Mouse (Mus musculus): ENCODE measurements around the gene Hoxa5.
A peak's percentile ranks its signal among the peaks of the same experiment; 100 is the strongest.

Hoxa5 gene

DNA sequence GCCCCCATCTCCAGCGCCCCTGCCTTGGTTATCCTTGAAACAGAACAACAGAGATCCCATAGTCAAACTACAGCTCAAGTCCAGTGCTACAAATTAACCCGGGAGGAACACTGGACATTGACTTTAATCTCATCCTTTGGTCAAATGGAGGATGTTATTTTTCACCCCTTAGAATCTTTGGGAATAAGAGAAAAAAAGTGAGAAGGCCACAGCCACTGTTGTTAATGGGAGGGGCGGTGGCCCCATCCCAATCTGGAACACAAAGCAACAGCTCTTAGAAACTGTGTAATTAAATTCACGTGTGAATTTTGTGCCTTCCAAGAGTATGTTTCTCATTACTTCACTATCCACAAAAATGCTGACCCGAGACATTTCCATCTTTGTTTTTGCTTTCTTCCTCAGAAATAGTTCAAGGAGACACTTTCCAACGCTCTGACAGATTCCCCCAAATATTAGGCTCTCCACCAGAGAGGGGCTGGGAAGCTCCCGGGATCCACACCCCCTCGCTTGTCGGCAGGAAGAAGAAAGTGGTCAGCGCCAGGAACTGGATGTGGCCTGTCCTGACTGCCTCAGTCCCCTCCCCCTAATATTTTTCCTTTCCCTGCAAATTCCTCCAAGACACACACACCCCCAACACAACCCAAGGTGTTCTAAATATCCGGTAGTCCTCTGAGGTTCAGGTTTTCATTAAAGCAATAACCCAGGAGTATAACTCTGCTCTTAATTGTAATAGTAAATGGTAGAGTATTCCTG, 23.3 kb upstream of the Hoxa5 start:
- no peak for DNase-seq (ENCODE audit: low read depth, low spot score)

DNA sequence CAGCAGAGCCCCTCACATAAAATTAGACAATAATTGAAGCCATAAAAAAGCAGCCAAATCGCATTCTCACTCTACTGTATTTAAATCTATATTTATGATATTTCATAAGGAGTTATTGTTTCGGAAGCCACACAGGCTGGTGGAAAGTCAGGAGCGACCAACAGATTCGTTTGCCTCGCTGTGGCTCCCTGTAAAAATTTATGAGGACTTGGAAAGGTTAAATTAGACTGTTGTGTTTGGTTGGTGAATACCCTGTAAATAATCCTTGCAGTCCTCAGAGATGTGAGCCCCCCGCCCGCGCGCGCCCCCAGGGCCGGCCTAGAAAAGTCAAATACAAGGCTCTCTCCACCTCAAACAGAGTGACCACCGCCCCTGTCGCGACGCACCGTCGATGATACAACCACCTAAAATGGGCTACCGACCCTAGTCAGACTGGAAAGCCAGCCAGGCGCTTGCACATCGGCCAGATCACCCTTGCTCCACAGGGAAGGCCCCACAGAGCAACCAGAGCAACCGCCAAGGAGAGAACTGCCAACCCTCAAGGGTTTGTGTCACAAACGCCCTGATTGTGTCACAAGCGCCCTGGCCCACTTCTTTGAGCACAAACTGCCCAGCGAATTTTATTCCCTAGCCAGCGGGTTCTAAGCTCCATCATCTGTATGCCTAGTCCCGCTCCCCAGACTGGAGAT, 22.3 kb upstream of the Hoxa5 start:
- no peak for DNase-seq (ENCODE audit: low read depth, low spot score)

DNA sequence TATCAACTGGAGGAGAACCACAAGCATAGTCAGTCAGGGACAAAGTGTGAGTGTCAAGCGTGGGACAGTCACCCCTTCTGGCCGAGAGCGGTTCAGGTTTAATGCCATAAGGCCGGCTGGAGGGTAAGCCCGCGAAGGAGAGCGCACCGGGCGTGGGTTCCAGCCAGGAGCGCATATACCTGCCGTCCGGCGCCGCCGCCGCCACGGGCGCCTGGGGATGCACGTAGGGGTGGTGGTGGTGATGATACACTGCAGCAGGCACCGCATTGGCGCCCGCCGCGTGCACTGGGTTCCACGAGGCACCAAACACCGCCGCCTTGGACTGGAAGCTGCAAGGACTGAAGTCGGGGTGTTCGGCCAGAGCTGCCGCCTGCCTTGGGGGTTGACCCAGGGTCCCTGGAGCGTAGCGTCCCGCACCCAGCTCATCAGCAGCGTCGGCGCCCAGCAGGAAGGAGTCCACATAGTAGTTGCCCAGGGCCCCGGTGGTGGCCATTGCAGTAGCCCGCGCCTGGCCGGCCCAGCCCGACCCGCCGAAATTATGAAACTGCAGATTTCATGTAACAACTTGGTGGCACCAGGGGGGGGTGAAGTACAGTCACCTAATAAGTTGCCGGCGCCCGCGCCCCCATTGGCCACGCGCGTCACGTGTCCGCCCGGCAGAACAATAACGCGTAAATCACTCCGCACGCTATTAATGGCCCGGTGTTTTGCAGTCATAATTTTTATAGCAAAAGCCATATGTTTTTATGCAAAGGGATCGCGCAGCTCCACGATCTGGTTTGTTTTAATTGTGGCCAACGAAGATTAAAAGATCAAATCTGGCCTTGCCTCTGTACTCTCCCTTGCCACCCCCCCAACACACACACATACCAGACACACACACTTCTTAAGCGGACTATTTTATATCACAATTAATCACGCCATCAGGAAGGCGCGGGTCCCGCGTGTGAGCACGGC, 21.5 kb upstream of the Hoxa5 start:
- DNase-seq (ENCODE audit: low read depth, low spot score) = peak; percentile 59

DNA sequence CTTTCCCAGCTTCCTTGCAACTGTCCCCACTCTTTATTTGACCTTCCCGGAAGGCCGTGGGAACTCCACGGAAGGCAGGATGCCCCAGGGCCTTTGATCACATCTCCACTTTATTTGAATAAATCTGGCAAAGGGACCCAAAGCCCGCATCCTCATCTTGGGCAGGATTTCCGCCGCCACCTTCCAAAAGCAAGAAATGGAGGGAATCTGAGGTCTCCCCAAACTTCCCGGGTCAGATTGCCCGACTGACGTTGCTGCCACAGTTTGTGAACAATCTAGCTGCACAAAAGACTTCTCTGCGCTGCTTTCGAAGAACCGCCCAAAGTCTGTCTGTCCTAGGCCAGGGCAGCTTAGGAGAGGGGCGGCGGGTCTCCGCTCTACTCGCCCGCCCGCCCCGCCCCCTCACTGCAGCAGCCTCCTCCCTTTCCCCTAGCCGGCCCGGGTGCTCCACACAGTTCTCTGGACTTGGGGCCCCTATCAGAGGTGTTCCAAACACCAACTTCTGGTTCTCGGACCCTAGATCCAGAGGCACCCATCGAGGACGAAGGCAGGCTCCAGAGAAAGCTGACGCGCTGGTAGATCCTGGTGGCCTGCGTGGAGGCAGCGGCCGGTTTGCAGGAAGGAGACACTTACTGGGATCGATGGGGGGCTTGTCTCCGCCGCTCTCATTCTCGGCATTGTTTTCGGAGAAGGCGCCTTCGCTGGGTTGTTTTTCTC, 20.7 kb upstream of the Hoxa5 start:
- no peak for DNase-seq (ENCODE audit: low read depth, low spot score)

DNA sequence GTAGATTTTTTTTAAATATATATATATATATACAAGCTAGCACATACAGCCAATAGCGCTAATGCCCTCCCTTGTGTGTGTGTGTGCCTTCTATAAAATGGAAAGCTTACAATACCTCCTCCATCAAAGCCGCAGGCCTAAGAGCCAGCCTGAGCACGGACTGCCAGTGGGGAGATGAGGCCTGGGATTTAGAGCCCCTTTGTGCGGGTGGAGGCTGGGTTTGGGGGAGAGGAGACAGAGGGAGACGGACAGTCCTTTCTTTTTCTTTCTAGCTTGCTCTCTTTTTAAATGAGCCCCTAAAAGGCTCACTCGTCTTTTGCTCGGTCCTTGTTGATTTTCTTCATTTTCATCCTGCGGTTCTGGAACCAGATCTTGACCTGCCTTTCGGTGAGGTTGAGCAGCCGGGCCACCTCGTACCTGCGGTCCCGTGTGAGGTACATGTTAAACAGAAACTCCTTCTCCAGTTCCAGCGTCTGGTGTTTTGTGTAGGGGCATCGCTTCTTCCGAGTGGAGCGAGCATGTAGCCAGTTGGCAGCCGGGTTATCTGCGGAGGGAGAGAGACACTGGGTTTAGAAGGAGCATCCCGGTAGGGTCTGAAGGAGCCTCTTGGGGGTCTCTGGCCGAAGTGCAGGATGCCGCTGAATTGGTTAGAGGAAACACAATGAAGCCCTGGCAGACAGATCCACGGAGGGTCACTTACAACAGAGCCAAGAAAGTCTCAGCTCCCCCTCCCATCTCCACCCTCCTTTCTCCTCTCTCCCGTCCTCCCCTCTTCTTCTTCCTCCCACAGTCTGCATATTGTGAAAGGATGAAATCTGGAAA, 19.8 kb upstream of the Hoxa5 start:
- DNase-seq (ENCODE audit: low read depth, low spot score) = no peak

DNA sequence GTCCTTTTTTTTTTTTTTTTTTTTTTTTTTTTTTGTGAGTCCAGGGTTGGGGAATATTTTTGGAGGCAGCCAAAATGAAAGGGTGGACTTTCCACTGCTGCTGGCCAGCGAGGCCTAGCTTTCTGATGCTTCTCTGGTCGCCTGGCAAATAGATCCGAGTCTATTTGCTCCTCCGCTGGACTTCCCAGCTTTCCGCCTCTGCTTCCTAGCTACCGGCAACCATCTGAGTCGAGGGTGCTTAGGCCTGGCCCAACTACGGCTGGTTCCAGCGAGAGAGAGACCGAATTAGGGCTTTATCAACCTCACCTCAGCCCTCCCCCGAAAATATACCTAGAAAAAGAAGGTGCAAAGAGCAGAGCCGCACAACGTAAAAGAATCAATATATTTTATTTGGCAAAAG, 18.3 kb upstream of the Hoxa5 start:
- DNase-seq (ENCODE audit: low read depth, low spot score) = no peak

DNA sequence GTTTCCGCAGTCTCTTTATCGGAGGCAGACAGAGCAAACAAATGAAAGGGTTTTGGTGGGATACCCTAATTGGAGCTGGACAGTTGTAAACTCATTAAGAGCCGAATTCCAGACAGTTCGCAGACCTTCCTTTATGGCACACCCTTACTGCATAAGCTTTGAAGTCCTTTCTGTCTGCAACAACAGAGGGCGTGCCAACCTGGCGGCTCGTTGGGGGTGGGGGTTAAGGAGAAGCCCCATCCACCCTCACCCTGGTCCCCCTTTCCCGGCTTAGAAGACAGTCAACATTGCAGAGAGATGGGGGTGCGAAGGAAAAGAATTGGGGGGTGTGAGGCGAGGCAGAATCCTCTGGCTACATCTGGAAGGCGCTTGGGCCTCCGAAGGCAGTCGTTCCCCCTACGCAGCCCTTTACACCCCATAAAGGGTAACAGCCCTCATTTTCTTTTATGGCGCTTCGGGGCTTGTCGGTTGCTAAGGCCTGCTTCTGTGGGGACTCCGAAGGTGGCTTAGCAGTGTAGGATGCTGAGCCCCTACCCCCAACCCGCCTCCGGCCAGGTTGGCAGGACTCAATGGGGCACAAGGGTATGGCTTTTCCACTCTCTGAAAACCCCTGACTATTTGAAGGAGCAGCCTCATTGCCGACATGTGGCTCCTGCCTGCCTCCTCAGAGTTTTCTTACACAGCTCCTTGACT, 17.8 kb upstream of the Hoxa5 start:
- no peak for DNase-seq (ENCODE audit: low read depth, low spot score)

DNA sequence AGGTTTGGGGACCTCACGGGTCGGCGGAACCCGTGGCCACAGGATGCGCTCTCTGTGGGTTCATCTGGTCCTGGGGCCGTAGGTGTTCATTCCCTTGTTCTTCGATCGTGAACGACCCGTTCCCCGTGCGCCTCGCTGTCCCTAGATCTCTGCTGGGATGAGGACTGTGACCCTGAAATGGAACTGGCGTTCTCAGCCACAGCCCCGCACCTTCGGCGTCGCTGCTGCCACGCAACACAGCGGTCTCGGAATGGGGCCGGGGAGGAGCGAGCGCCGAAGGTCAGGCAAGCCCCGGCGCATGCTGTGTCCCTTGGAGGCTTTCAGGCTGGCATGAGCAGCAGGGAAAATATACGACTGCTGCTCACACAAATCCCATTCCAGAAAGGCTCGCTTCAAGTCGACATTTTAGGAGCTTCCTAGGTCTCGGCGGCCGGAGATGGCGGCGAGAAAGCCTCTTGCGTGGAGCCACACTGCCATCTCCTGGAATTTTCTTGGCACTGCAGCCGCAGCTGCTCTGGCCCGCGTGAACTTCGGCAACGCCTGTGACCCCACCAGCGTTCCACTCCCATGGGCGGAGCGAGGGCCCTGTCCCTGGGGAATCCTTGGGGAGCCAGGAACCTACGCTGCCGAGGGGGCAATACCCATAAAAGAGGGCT, 17.1 kb upstream of the Hoxa5 start, which contains the start of gene Hoxa7:
Gene Hoxa7 (minus strand): TSS at position 518 of the 656 bp plus-strand sequence.
- DNase-seq (ENCODE audit: low read depth, low spot score) = peak; percentile 92

DNA sequence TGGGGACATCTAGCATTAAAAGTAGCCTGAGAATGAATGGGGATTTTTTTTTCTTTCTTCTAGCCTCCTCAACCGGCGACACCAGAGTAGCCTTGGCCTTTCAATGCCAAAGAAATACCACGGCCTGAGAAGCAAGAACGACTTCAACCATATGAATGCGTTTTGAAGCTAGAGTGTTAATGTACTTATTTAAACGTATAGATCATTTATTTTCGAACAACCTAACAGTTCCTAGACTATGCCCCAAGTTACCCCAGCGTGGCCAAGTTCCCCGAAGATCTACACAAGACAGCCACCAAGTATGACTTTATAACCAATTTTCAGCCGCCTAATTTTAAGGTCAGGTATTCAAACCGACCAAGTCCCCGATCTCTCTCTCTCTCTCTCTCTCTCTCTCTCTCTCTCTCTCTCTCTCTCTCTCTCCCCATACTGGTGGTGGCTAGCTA, 16.5 kb upstream of the Hoxa5 start:
- DNase-seq (ENCODE audit: low read depth, low spot score) = no peak

DNA sequence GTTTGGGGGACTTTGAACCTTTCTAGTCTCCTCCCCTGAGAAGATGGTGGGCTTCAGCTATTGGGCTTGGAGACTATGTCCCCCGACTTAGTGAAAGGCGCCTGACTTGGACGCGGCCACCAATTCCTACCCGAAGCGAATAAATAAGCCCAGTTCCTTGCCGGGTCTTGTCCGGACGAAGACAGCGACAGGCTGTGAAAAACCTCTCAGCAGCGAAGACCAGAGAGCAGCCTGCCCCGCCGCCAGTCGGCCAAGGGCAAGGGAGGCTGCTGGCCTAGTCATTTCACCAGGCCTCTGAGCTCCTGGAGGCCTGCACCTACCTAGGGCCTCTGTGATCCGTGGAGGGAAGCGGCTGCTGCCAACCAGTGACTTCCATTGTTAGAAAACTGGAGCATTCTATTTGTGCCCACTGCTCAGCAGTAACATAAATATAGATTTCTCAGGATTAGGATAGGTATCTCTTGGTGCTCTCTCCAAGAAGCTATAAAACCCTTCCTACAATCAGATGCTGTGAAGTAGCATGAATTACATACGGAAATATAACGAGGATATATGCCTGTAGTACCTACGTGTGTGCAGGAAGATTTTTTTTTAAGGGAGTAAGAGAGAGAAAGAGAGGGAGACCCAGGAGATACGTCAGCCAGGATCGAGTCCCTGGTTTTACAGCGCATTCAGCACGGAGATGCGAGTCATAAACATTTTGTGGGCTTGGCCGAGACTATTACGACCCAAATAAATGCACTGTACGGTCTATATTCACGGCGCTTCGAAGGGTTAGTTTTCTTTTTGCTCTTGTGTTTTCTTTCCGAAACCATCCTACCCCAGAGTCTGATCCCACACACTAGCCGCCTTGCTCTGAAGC, 15.8 kb upstream of the Hoxa5 start:
- DNase-seq (ENCODE audit: low read depth, low spot score) = no peak

DNA sequence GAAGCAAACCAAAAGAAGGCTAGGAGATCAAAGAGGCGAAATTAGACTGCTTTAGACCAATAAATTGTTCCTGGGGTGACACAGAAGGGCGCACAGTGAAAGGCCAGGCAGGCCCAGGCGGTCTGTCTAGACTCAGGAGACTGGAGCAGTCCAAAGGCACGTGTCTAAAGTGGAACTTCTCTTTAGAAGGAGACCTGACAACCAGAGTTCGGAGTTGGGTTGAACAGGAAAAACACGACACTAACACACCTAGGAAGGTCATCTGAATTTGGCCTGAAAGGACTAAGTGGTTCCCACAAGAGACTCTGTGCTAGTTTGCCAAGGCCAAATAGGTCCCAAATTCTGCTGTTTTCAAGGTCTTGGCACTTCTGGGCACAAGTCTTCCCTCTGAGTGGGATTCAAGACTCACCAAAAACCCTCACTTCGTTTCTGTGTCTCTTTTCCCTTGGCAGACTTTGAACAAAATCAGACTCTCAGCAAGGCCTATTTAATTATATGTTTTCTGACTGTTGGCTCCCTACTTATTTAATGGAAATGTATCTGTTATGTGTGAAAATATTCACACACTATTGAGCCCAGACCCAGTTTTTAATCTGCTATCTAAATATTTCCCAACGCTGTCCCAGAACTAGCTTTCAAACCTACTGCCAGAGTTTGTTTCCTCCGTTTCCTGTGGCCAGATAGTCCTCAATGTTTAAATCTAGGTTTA, 15.0 kb upstream of the Hoxa5 start:
- DNase-seq (ENCODE audit: low read depth, low spot score) = no peak

DNA sequence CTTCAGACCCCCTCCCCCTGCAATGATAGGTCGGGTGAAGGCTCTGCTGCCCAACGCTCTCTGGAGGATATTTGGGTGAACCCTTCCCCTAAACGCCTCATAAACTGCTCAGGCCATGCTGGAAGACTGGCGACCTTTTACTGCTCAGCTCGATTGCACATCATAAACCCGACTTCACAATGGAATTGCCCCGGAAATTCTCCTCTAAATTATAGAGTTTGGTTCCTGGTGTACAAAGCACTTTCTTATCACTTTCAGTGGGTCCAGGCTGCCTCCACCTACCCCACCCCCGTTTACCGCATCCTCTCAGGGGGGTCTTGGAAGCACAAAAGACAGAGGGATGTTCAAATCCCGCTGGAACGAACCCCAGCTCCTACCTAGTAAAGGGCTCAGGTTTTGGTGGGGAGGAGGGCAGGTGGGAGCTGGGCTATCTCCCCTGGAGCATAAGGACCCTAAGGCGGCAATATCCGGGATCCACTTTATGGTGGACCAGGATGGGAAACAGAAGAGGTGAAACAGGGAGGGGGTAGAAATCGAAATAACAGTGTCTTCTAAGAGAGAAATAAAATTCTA, 14.3 kb upstream of the Hoxa5 start:
- DNase-seq (ENCODE audit: low read depth, low spot score) = no peak

DNA sequence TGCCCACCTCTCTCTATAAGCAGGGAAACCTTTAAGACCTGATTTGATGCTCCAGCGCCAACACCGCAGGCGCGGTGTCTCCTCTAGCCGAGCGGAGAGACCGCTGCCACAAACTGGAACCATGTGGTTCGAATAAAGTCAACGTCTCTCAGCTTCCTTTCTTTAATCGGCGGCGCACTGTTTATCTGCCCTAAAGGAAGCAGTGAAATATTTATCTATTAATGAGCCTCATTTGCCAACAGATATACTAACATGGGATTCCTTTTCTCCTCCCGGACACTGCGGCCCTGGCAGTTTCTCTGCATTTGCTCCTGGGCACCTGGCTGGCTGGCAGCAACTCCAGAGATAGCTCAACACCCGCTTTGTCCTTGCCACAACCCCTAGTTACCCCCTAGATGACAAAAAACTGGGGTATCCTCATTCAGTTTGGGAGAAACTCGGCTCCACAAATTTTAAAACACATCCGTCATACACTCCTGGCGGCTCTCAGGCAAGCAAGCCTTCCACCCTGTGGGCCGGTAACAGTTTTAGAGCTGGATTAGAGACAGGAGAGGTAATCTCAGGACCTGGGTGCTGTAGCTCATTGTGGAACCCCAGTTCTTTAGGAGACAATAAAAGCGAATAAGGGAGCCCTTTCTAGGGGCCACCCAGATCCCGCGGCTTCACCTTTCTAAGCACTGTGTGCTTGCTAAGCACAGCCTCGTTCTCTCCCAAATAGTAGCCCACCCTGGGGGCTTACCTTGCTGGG, 13.7 kb upstream of the Hoxa5 start:
- DNase-seq (ENCODE audit: low read depth, low spot score) = peak; percentile 33

DNA sequence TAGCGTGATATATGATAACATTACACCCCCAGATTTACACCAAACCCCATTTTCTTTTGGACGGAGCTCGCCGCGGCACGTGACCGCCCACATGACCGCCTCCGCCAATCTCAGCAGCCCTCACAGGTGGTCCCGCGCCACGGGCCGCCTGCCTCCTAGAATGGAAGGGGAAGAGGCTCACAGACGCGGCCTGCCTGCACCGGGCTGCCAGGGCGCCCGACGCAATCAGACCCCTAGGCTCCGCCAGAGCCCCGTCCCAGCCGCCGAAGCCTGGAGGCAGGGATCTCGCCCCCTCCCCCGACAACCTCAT, 13.0 kb upstream of the Hoxa5 start:
- DNase-seq (ENCODE audit: low read depth, low spot score) = peak; percentile 69

DNA sequence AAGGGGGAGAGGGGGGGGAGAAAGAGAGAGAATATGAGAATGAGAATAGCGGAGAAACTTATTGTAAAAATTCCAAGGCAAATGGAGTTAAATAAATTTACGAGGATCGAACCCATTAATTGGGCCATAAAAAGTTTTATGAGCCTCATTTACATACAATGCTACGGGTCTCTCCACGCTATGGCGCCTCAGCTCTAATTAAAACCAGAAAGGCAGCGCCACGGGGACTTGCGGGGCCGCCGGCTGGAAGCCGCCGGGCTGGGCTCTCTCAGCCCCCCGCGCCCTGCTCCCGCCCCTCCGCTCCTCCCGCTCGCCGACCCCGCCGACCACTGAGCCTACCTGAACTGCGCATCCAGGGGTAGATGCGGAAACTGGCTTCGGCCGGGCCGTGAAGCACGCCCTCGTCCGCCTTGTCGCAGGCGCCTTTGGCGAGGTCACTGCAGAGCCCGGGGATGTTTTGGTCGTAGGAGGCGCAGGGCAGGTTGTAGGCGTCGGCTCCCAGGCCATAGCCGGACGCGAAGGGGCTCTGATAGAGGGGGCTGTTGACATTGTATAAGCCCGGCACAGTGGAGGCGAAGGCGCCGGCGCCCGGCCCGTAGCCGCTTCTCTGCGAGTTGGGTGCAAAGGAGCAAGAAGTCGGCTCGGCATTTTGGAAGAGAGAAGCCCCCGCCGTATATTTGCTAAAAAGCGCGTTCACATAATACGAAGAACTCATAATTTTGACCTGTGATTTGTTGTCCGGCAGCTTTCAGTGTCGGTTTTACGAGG, 12.5 kb upstream of the Hoxa5 start:
- peak; percentile 35 for DNase-seq (ENCODE audit: low read depth, low spot score)
